In genomic region chr2:127961154-127961553, GRCm38 (mm10) we compare ENCODE assay signal across 10 mouse cellular contexts.
DNase-seq lines count a peak whose midpoint lies in the region; ATAC-seq lines count a peak whose summit lies in the region.
"Had no signal": no experiment of that assay in that cellular context is flagged by ENCODE, and none has a peak within 500 bp of the region (broad histone marks: within the 10 kb centered on the region; RNA-seq: fewer than 3 reads in every experiment).

No protein-coding gene starts in this region.

- peak; percentile 5 for DNase-seq in kidney, postnatal 14 days
- no peak for DNase-seq in kidney, adult 11 months
- peak; percentile 10 for DNase-seq in cerebellum, adult 8-10 months
- DNase-seq in left cerebral cortex, postnatal 4 days, result peak; percentile 92
- DNase-seq in embryo, embryonic 10.5 days (ENCODE audit: low spot score), result no peak
- DNase-seq in kidney, adult 9 months, result no peak
- DNase-seq in thymus, postnatal 0 days (ENCODE audit: low spot score), result no peak
- DNase-seq: liver, embryonic 13.5 days had no signal

- ATAC-seq in hindbrain, embryonic 12.5 days (ENCODE audit: low FRiP score), result no peak
- ATAC-seq: Patski had no signal

- no peaks in the 10 kb centered on the region for H3K36me3 ChIP-seq in hindbrain, embryonic 12.5 days
- H3K36me3 ChIP-seq: liver, embryonic 13.5 days had no signal

- 39% methylated on average over 2 of the region's 2 CpGs for WGBS in hindbrain, embryonic 12.5 days

- H3K4me3 ChIP-seq in hindbrain, embryonic 12.5 days, result no peak overlapping the region
- H3K4me3 ChIP-seq: liver, embryonic 13.5 days had no signal

- H3K27me3 ChIP-seq in hindbrain, embryonic 12.5 days, result no peaks in the 10 kb centered on the region
- H3K27me3 ChIP-seq: liver, embryonic 13.5 days had no signal

- H3K4me1 ChIP-seq in hindbrain, embryonic 12.5 days, result peaks cover 15% of the 10 kb centered on the region
- H3K4me1 ChIP-seq: liver, embryonic 13.5 days had no signal

- H3K27ac ChIP-seq in hindbrain, embryonic 12.5 days, result peak overlapping the region; percentile 76
- H3K27ac ChIP-seq: liver, embryonic 13.5 days had no signal

- no peak overlapping the region for H3K4me2 ChIP-seq in hindbrain, embryonic 12.5 days (replicated peaks)
- H3K4me2 ChIP-seq: liver, embryonic 13.5 days had no signal

- intact Hi-C loops in left cerebral cortex, postnatal 4 days (cut with DNase I), result no loop called here

- H3K9ac ChIP-seq in hindbrain, embryonic 12.5 days, result no peak overlapping the region
- H3K9ac ChIP-seq: liver, embryonic 13.5 days had no signal

- H3K9me3 ChIP-seq in hindbrain, embryonic 12.5 days (replicated peaks), result no peaks in the 10 kb centered on the region
- H3K9me3 ChIP-seq: liver, embryonic 13.5 days had no signal

Comparison
In these comparisons a context has a peak if more than half of its experiments do, and no peak if none do; other contexts are left out.
1. DNase-seq: peak in kidney, postnatal 14 days (single experiment), cerebellum, adult 8-10 months (single experiment) and left cerebral cortex, postnatal 4 days (single experiment); none in kidney, adult 11 months (single experiment), embryo, embryonic 10.5 days (single experiment), kidney, adult 9 months (single experiment) and thymus, postnatal 0 days (single experiment).